Mouse (Mus musculus) hindbrain, embryonic 16.5 days (tissue): ENCODE measurements around the gene Gucy1a1. TPM values are rescaled to one million over a fixed set of nuclear protein-coding genes. Genes with fewer than 3 reads are reported as not detected.

Experiments
- ATAC-seq: fragments of 200-750 bp; cut with Nextera tagmentation; 2 replicates; pipeline ENCODE4 v1.8.0; 2017; ENCODE audit warnings: moderate TSS enrichment, moderate library complexity
- H3K27ac ChIP-seq: fragments of 300-500 bp; sonication (generic); 2 replicates; pipeline ENCODE4 v1.5.1; 2014; ENCODE audit warnings: low read depth, mild to moderate bottlenecking, control low read depth, low read length, moderate library complexity
- H3K27me3 ChIP-seq: fragments of 300-500 bp; sonication (generic); replicated peaks from 2 replicates; pipeline ENCODE4 v1.6.1; 2014; ENCODE audit warnings: low read length; ENCODE audit not compliant: control insufficient read depth, insufficient read depth
- H3K36me3 ChIP-seq: fragments of 300-500 bp; sonication (generic); 2 replicates; pipeline ENCODE4 v1.6.1; 2014; ENCODE audit warnings: mild to moderate bottlenecking, low read length, moderate library complexity, mixed read lengths; ENCODE audit not compliant: control insufficient read depth, insufficient read depth
- H3K4me1 ChIP-seq: fragments of 300-500 bp; sonication (generic); 2 replicates; pipeline ENCODE4 v1.6.1; 2014; ENCODE audit warnings: low read depth, low read length; ENCODE audit not compliant: control insufficient read depth, insufficient read depth
- H3K4me2 ChIP-seq: fragments of 300-500 bp; sonication (generic); 2 replicates; pipeline ENCODE4 v1.6.1; 2014; ENCODE audit warnings: mild to moderate bottlenecking, low read length, control low read depth, moderate library complexity
- H3K4me3 ChIP-seq: fragments of 300-500 bp; sonication (generic); 2 replicates; pipeline ENCODE4 v1.5.1; 2014; ENCODE audit warnings: mild to moderate bottlenecking, low read length, control low read depth, moderate library complexity
- H3K9ac ChIP-seq: fragments of 300-500 bp; sonication (generic); 2 replicates; pipeline ENCODE4 v1.6.1; 2014; ENCODE audit warnings: low read depth, mild to moderate bottlenecking, control low read depth, low read length, moderate library complexity
- H3K9me3 ChIP-seq: fragments of 300-500 bp; sonication (generic); 2 replicates; pipeline ENCODE4 v1.6.1; 2014; ENCODE audit warnings: mild to moderate bottlenecking, low read length, moderate library complexity; ENCODE audit not compliant: control insufficient read depth
- WGBS: fragments of 180-500 bp; shearing (Covaris S2); extraction: QIAGEN DNeasy Blood & Tissue Kit; methylation state at CpG from one replicate; pipeline ENCODE4 v1.1.7; 2014; 5-methylcytosine and 5-hydroxymethylcytosine counted together
- microRNA-seq: library from miRNA; unstranded; fragments of <30 nt; microRNA quantifications from one replicate; pipeline ENCODE4, GENCODE M21; 2017
- polyA plus RNA-seq: library from polyadenylated mRNA; unstranded; fragments of >200 nt; fragmentation: Nextera tagmentation; extraction: Ambion mirVana; gene quantifications from 2 replicates; pipeline ENCODE4 v1.2.1, GENCODE M21; 2015

The Gucy1a1 gene
- polyA plus RNA-seq, 1 experiment from 2014 or later = 29.3 TPM

DNA sequence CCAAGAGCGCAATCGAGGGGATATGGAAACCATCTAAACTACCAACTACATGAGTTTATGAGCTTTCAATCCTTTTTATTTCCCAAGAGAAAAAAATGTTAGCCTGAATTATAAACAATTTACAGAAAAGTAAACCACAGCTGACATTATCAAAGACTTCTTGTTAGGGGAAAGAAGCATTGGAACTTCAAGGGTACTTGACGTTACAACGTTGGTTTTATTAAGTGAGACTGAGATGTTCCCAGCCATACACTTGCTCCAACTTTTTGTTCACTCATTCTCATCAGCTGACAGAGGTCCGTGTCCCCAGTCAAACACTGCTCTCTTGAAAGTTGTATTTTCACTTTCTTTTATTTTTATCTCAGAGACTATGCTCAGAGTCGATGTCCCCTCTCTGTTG lies 101.9 kb downstream of the Gucy1a1 start:
- H3K27me3 ChIP-seq = no peaks in the 10 kb centered on the region
- H3K4me3 ChIP-seq = no peak overlapping the region
- no peak overlapping the region for H3K9ac ChIP-seq
- no peaks in the 10 kb centered on the region for H3K9me3 ChIP-seq
- H3K4me2 ChIP-seq = no peak overlapping the region
- peaks cover 16% of the 10 kb centered on the region for H3K36me3 ChIP-seq
- no peaks in the 10 kb centered on the region for H3K4me1 ChIP-seq
- WGBS = 87% methylated on average over 6 of the region's 6 CpGs
- ATAC-seq = no peak
- H3K27ac ChIP-seq = no peak overlapping the region

Small RNA genes within 50 kb of the gene (microRNA-seq; reads per million reads assigned to microRNA genes)
- gene Mir7010 = not detected

Other genes with a start within 250 kb of the Gucy1a1 start
- 11.9 and 13.6 TPM in 2 replicates for gene Ctso, start 213.2 kb downstream of the Gucy1a1 start, polyA plus RNA-seq
- 0.04 and 0.06 TPM in 2 replicates for gene Tdo2, start 169.6 kb downstream of the Gucy1a1 start, polyA plus RNA-seq
- gene Asic5, start 163.5 kb downstream of the Gucy1a1 start, polyA plus RNA-seq = not detected in 2 replicates
- gene Gucy1b1, start 71.1 kb downstream of the Gucy1a1 start, polyA plus RNA-seq = 63.0 and 74.0 TPM in 2 replicates
- 108 and 122 TPM in 2 replicates for gene Map9, start 212.3 kb upstream of the Gucy1a1 start, polyA plus RNA-seq